Mouse (Mus musculus): Measurements from ENCODE around the gene Drap1.

The Drap1 gene

GRCm38 (mm10) chr19:5448354-5449150 is 23.8 kb upstream of the Drap1 start:
- DNase-seq (ENCODE audit: low spot score), result no peak

GRCm38 (mm10) chr19:5447515-5448353 is 23.0 kb upstream of the Drap1 start, which contains the start of gene Fosl1:
Gene Fosl1 (plus strand): TSS chr19:5447547.
- peak; percentile 63 for DNase-seq (ENCODE audit: low spot score)

DNA sequence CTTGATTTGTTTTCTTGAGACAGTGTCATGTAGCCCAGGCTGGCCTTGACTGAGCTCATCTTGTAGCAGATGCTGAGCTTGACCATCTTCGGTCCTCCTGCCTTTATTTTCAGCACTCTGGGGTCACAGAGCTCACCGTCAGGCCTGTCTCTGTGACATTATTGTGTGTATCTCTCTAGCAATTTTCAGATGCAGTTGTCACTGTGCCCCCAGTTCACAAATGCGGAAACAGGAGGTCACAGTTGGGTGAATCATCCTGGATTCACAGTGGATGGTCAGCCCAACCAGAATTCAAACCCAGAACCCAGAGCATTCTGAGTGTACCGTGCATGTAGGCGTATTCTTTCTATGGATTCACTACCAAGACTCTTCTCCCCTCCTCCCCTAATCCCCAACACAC is 21.0 kb upstream of the Drap1 start:
- no peak for DNase-seq (ENCODE audit: low spot score)

GRCm38 (mm10) chr19:5444954-5445353 is 20.2 kb upstream of the Drap1 start:
- DNase-seq (ENCODE audit: low spot score), result no peak

DNA sequence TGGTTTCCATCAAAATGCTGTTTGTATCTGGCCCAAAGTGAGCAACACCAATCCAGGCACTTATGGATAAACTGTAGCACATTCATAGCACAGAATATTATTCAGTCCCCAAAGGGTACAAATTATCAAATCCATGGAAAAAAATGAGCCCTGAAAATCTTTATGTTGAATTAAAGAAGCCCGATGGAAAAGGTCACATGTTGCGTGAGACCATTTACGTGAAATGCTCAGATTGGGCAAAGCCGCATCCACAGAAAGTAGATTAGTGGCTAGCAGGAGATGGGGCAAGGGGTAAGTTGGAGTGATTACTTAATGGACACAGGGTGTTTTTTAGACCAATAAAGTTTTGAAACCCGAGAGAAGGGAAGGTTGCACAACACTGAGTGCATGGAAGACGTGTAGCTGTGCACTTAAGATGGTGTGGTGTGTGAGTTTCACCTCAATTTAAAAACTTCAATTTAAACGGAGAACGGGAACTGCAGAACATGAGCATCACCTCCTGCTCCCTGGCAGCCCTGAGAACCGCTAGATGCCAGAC is 19.7 kb upstream of the Drap1 start:
- DNase-seq (ENCODE audit: low spot score), result no peak

- no peak for DNase-seq (ENCODE audit: low spot score)
Observed at GRCm38 (mm10) chr19:5433951-5434350, 9.2 kb upstream of the Drap1 start.

GRCm38 (mm10) chr19:5432992-5433852 is 8.4 kb upstream of the Drap1 start:
- peak; percentile 44 for DNase-seq (ENCODE audit: low spot score)

GRCm38 (mm10) chr19:5431911-5432464 is 7.2 kb upstream of the Drap1 start:
- DNase-seq (ENCODE audit: low spot score), result no peak

DNA sequence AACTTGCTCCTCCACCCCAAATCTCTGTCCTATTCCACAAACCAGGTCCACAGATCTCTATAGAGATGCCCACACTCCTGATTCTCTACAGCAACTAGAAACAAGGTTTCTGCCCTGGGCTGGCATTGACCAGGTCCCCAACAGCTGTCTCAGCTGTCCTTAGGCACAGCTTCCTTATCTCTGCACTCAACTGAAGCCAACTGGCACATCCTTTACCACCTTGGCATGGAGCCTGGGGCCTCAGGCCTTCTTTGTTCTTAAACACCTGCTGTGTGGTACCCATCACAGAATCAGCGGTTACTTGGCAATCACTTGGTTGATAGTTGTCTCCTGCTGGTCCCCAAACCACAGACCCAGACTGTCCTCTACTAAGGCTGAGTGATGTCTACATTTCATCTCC is 5.6 kb upstream of the Drap1 start:
- no peak for DNase-seq (ENCODE audit: low spot score)

- no peak for DNase-seq (ENCODE audit: low spot score)
Observed at GRCm38 (mm10) chr19:5429806-5430205, 5.0 kb upstream of the Drap1 start.

GRCm38 (mm10) chr19:5429219-5429618 is 4.4 kb upstream of the Drap1 start:
- no peak for DNase-seq (ENCODE audit: low spot score)

DNA sequence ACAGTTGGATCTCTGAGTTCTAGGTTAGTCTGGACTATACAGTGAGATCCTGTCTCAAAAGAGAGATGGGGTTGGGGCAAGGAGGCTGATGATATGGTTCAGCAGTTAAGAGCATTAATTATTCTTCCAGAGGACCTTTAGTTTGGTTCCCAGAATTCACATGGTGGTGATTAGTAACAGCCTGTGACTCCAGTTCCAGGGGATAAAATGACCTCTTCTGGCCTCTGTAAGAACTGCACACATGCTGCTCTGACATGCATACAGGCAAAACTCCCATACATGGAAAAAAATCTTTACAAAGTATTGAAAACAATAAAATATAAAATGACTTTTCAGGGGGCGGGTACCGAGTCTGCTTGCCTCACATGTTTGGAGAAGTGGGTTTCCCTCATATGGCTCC is 3.3 kb upstream of the Drap1 start:
- no peak for DNase-seq (ENCODE audit: low spot score)

- DNase-seq (ENCODE audit: low spot score), result no peak
Observed at GRCm38 (mm10) chr19:5426640-5427290, 2.0 kb upstream of the Drap1 start.

- DNase-seq (ENCODE audit: low spot score), result no peak
Observed at GRCm38 (mm10) chr19:5425906-5426565, 1.3 kb upstream of the Drap1 start.

DNA sequence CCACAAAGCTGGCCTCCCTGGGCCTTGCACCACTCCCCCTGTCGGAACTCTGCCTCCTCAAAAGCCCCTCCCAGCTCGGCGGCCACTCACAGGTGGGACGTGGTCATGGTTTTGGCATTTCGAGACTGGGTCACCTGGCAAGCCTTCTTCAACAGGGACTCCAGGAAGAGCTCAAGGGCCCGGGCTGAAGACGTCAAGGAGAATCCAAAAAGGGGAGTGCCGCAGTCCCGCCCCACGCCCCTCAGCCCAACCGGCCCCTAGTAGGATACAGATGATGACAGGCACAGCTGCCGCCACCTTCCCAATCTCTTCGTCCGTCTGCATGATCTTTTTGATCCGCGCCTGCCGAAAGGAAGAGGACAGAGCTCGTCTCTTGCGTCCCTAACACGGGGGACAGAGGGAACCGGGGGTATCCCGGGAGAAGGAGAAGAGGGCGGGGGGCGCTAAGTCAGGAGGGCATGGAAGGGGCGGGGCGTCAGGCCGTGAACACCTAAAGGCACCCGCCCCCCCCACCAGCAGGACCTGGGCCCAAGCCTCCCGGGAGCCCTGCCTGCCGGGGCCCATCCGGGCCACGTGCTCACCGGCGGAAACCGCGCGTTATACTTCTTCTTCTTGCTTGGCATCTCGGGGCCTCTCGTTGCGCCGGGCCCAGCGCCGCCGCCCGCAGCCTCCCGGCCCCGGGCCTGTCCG is 542 bp downstream of the Drap1 start:
- peak; percentile 60 for DNase-seq (ENCODE audit: low spot score)

GRCm38 (mm10) chr19:5423561-5423960 is 1.2 kb downstream of the Drap1 start:
- DNase-seq (ENCODE audit: low spot score), result no peak

DNA sequence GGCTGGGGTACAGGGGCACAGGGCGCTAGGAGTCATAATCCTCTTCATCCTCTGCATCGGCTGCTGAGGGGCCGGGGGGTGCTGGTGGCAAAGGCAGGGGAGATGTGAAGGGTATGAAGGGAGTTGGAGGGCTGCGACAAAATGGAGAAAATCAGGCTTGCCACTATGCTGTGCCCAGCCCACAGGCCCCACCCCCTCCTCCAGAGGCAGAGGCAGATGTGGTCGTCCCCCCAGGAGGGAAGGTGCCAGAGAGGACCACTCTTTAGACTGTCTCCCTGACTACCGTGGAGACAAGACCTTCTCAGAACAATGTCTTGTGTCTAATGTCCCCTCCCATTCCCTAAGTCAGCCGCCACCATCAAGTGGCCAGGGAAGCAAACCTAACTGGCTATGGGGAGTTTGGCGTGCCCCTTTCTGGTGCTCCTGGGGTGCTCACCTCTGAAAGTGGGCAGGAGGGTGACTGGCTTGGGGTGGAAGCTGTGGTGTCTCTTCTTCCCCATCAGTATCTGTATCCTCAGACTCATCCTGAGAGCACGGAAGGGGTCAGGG is 1.8 kb downstream of the Drap1 start:
- DNase-seq (ENCODE audit: low spot score), result no peak

DNA sequence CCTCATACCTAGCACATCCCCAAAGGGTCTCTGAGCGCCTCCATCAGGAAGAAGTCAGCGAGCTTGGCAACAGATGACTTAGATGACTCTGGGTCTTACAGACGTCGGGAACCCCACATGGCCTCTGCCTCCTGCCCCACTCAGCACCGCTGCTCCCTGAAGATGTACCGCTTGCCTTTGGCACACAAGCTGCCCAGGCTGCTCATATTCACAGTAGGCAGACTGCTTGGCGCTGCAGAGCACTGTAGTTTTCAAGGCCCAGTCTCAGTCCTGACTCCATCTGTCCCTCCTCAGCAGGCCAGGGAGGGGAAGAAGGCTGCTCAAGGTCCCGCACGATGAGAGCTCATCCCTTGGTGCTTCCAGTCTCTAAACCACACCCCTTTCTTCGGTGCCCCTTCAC is 2.5 kb downstream of the Drap1 start:
- DNase-seq (ENCODE audit: low spot score), result no peak

GRCm38 (mm10) chr19:5421784-5422183 is 3.0 kb downstream of the Drap1 start:
- no peak for DNase-seq (ENCODE audit: low spot score)

GRCm38 (mm10) chr19:5420579-5420978 is 4.2 kb downstream of the Drap1 start:
- DNase-seq (ENCODE audit: low spot score), result no peak

Data from ovary, postnatal 14 days (tissue).